Mouse (Mus musculus) layer of hippocampus, postnatal 25 days (tissue): Measurements from ENCODE around the gene Ly6g6d. TPM values are rescaled to one million over a fixed set of nuclear protein-coding genes. Genes with fewer than 3 reads are reported as not detected.
"Not testable (repeated sequence)": the region's sequence is repeated elsewhere in the genome, so short reads cannot be mapped to it uniquely, and the experiment has no call there.

Source experiments
- DNase-seq, 2 experiments: peaks; one replicate each; pipeline ENCODE4 v3.0.0; 2022; ENCODE audit warnings: mixed read lengths in 2 of 2, low spot score in 1 of 2; ENCODE audit errors: extremely low spot score in 1 of 2
- total RNA-seq, 2 experiments: library from RNA; stranded (reverse); gene quantifications; 2 replicates each; pipeline ENCODE4 v1.2.3; 2021

Ly6g6d gene
- 1 to 10 TPM in 1 of 2 experiments, under 1 TPM in 1; 0.80 to 1.2 TPM for total RNA-seq

DNA sequence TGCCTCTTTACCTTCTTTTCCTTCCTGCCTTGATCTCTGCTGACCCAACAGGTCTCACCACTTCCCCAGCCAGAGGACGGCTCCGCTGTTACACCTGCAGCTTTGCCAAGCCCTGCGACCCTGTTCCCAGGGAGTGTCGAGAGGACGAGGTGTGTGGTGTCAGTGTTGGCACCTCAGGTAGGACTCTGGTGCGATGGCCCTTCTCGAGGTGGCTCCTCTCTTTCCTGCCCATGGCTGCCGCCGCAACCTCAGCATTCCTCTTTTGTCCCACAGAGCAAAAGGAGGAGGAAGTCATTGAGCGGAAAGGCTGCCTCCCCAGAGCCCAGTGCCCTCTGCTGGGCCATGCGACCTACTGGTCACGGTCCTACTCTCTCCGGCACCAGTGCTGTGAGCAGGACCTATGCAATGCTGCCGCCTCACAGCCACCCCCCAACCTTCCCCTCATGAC, at the start of gene Ly6g6d:
Gene Ly6g6d, minus strand, starts transcription at position 280 of the 448 bp plus-strand sequence.
- no peak for DNase-seq

- DNase-seq: no peak
Observed at GRCm38 (mm10) chr17:35127017-35127416, 49.2 kb upstream of the Ly6g6d start.

- peak; percentile 56 to 60 for DNase-seq
Observed at GRCm38 (mm10) chr17:35126206-35126611, 48.3 kb upstream of the Ly6g6d start, which contains the start of gene D17H6S53E. TSS of gene D17H6S53E (plus strand) at chr17:35126373.

DNA sequence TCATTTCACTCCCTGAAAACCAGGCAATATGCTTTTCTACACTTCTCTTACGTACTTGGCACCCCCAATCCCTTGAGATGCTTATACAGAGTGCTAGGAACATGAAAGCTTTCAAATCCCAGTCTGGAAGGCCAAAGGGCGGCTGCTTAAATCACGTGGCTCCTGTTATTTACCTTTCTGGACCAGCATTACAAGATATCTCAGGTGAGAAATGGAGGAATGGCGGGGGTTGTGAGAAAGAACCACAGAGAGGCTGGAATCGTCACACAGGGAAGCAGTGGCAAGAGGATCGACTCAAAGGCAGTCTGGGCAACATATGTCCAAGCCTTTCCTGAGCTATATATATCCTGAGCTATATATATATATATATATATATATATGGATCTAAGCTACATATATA, 47.7 kb upstream of the Ly6g6d start:
- DNase-seq: no peak

GRCm38 (mm10) chr17:35125081-35125480, 47.2 kb upstream of the Ly6g6d start:
- DNase-seq: no peak

- not testable (repeated sequence) for DNase-seq
Observed at GRCm38 (mm10) chr17:35124261-35124896, 46.5 kb upstream of the Ly6g6d start.

DNA sequence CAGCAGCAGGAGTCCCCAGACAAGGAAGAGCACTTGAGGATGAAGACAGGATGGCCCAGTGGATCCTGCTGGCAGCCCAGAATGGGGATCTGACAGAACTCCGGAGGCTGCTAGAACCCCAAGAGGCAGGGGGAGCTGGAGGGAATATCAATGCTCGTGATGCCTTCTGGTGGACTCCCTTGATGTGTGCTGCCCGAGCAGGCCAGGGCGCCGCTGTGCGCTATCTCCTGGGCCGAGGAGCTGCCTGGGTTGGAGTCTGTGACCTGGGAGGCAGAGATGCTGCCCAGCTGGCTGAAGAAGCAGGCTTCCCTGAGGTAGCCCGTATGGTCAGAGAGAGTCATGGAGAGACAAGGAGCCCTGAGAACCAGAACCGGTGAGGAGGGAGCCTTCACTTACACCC, 45.4 kb upstream of the Ly6g6d start:
- DNase-seq: not testable (repeated sequence)

DNA sequence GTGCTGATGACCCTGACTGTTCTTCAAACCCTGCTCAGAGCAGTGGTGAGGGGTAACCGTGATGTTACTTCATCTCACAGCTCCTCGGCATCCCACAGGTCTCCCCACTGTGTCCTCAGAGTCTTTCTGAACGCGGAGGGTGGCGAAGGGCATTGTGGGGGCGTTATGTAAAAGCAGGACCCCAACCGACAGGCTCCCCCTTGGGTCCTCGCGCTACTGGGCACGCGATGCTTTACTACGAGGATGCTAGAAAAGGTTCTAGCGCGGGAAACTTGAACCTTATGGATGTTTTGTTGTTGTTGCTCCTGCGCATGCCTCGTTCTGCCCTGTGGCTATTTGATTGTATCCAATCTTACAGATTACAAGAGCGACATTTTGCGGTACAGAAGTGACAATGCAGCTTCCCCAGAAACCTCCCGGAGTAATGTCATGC, 44.0 kb upstream of the Ly6g6d start, which contains the start of gene Csnk2b:
Gene Csnk2b, minus strand, starts transcription at position 183 of the 433 bp plus-strand sequence.
- peak; percentile 47 to 60 for DNase-seq

DNA sequence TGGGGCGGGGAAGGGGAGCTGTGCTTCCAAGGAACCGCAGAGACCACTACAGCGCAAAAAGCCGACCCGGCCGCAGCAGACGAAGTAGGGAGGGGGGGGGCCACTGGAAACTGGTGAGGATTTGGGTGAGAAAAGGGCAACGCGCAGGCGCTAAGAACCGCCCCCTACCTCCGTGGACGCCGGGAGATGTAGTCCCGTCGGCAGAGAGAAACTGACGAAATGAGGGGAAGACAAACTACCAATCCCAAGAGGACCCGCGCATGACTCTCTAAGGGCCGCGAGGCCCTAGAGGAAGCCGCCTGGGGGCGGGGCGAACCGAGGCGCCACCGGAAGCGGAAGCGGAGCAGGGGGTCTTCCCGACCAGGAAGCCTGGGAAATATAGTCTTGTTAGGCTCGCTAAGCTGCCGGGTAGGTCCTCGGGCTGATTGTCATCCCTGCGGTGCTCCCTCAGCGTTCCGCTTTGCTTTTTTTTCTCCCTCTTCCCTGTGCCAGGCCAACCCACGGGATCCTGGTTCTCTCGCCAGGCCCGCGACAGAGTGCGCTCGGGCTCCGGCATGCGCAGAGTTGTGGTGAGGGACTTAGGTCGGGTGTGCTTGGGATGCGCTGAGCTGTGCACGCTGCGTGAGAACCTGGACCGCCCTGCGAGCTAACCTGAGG, 43.4 kb upstream of the Ly6g6d start, which contains the start of gene Gpank1:
Gene Gpank1, plus strand, starts transcription at position 313 of the 657 bp plus-strand sequence.
- DNase-seq: peak; percentile 87 to 92

DNA sequence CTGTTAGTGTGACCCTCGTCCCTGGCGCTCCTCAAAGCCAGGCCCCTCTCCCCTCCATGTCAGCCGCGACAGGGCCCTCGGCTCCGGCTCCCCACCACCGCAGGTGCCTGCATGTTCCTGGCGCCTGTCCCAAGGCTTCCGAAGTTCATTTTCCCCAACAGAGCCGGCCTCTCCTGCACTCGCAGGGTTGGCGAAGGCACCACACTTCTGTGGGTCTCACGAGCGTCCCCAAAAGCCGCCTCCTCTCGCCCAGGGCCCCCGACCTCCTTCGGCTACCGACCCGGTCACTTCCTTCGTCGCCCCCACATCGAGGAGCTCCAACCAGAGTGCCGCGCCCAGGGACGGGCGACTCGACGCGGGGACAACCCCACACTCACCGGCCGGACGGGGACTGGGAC, 42.9 kb upstream of the Ly6g6d start:
- peak in 1 of 2 experiments; percentile 15 for DNase-seq

GRCm38 (mm10) chr17:35115046-35116019, 37.5 kb upstream of the Ly6g6d start, which contains the start of gene Ly6g5b:
TSS of gene Ly6g5b (minus strand) at chr17:35115428.
- no peak for DNase-seq

GRCm38 (mm10) chr17:35111774-35112173, 33.9 kb upstream of the Ly6g6d start:
- DNase-seq: no peak

DNA sequence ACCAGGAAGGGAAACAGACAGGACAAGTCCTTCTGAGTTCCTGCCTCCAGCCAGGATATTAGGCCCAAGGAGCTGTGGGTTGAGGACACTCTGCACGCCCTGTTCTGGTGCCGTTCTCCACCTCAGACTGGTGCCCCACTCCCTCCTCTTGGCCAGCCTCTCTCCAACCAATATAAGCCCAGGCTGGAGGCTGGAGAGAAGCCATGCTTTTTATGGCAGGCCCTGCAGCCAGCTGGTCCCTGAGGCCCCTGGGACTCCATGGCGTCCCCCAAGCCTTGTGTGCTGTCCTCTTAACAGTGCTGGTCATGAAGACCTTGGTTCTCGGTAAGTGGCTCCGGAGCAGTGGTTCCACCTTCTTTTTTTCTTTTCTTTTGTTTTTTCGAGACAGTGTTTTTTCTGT, 30.2 kb upstream of the Ly6g6d start, which contains the start of gene Ly6g5c:
Gene Ly6g5c, plus strand, starts transcription at position 183 of the 400 bp plus-strand sequence.
- DNase-seq: no peak

- no peak for DNase-seq
Observed at GRCm38 (mm10) chr17:35106522-35106921, 28.7 kb upstream of the Ly6g6d start.

DNA sequence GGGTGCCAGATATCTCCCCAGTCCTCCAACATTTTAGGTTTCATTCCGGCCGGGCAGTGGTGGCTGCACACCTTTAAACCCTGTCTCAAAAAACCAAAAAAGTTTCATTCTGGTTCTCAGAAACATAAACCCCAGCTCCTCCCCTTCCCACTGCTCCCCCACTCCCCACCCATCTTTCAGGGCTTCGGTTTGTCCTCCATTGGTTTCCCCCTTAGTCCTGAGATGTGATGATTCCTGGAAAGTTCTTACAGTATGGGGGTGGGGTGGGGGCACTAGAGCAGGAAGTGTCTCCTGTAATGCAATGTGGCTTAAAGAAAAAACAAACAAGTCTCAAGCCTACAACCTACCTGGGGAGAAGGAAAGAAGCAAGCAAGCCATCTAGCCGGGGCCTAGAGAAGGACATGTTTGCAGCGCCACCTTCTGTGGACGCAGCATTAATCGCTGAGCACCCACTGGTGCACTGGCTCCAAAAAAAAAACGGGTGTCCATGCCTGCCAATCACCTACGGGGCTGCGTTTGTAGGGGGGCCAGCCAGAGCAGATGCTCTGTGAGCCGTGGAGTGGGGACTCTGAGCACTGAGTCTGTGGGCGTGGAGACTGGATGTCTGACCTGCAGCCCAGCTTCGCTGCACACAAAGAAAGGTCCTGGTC, 28.0 kb upstream of the Ly6g6d start:
- DNase-seq: peak in 1 of 2 experiments; percentile 34

DNA sequence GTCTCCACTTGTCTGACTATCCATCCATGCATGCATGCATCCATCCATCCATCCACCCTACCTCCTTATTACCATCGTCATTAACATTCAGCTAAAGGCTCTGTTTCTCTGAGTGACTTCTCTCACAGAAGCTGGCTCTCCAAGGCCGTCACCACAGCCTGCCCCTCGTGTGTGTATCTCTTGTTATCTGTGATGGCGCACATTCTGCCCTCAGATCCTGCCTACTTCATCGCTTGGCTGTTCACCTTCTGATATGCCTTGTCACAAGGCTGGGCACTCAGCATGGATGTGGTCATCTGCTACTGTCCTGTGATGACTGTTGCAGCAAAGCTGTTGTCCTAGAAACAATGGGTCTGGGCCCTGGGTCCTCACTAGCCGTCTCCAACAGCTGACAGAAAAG, 26.9 kb upstream of the Ly6g6d start:
- no peak for DNase-seq

GRCm38 (mm10) chr17:35104079-35104478, 26.2 kb upstream of the Ly6g6d start:
- no peak for DNase-seq

- no peak for DNase-seq
Observed at GRCm38 (mm10) chr17:35103221-35103690, 25.4 kb upstream of the Ly6g6d start.

DNA sequence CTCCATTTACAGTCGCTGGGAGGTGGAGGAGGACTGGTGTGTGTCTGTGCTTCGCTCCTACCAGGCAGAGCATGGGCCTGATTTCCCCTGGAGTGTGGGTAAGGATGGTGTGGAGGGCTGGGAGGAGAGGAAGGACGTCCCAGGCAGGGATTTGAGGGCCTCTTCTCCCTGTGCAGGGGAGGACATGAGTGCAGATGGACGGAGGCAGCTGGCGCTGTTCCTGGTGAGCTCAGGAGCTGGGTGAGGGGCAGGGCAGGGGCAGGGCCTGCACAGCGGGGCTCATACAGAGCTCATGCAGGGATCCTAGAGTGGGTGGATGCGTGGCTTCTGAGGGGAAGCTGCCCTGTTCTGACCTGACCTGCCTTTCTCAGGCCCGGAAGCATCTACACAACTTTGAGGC, 24.4 kb upstream of the Ly6g6d start:
- DNase-seq: no peak

GRCm38 (mm10) chr17:35101161-35101560, 23.3 kb upstream of the Ly6g6d start:
- DNase-seq: no peak
